Mouse (Mus musculus): ENCODE data around the gene Smim6.

DNA sequence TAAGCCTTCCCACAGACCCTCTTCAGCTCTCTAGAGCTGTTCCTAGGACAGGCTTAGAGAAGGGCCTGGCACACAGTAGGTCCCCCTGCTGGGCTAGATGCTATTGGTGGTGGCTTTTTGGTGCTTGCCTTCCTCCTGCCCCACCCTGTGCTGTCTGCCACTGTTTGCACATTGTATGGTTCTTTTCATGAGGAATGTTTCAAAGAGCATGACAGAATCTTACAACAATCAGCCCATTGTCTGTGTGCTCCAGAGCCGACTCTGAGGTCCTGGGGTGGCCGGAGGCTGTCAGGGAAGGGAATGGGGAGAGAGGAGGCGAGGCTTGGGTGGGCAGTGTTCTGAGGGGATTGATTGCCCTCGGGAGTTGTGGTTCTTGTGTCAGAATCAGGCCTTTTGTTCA lies 44.6 kb downstream of the Smim6 start:
- TF ChIP-seq POLR2A (IDR thresholded peaks at IDR 0.05; ENCODE audit: control insufficient read depth, extremely low read depth, insufficient read depth, low read length, poor library complexity) (no peak), CTCF (IDR thresholded peaks at IDR 0.05; ENCODE audit: borderline replicate concordance, control insufficient read depth, extremely low read depth, insufficient read depth, low read length, poor library complexity) (no peak)
